Mouse (Mus musculus) bone marrow, adult 2 months (tissue): ENCODE measurements around the gene Fam173b. TPM values are rescaled to one million over a fixed set of nuclear protein-coding genes. Genes with fewer than 3 reads are reported as not detected.

Source experiments
- H3K27ac ChIP-seq: fragments of 200-500 bp; 2 replicates; pipeline ENCODE4 v1.5.1; 2012; ENCODE audit warnings: low read depth, mild to moderate bottlenecking, control low read depth, inconsistent platforms, low read length; ENCODE audit not compliant: control insufficient read depth, poor library complexity, insufficient read depth
- H3K4me1 ChIP-seq: fragments of 200-500 bp; 2 replicates; pipeline ENCODE4 v1.6.1; 2011; ENCODE audit warnings: low read length; ENCODE audit not compliant: control insufficient read depth, insufficient read depth
- H3K4me3 ChIP-seq: fragments of 200-500 bp; replicated peaks from 2 replicates; pipeline ENCODE3; 2011; ENCODE audit warnings: mild to moderate bottlenecking, low read depth, low read length, control low read depth; ENCODE audit not compliant: control insufficient read depth
- CTCF ChIP-seq: fragments of 200-500 bp; IDR thresholded peaks from 2 replicates; pipeline ENCODE4 v1.5.1; 2011; ENCODE audit warnings: low read length, control low read depth; ENCODE audit not compliant: control insufficient read depth, insufficient read depth
- POLR2A ChIP-seq: fragments of 200-500 bp; IDR thresholded peaks from 2 replicates; pipeline ENCODE4 v1.6.1; 2011; ENCODE audit warnings: low read depth, mild to moderate bottlenecking, control low read depth, low read length, borderline replicate concordance; ENCODE audit not compliant: control insufficient read depth
- WGBS: fragments of 180-500 bp; shearing (Covaris S2); methylation state at CpG from one replicate; pipeline ENCODE4 v1.1.7; 2018; 5-methylcytosine and 5-hydroxymethylcytosine counted together
- polyA plus RNA-seq: library from polyadenylated mRNA; stranded (reverse); fragments of >200 nt; gene quantifications from 2 replicates; pipeline ENCODE4 v1.2.4, GENCODE M21; 2011; ENCODE audit warnings: low replicate concordance; ENCODE audit not compliant: missing spikeins, insufficient read depth, insufficient read length

The Fam173b gene
- polyA plus RNA-seq, 1 experiment = 17.7 TPM

- TF ChIP-seq CTCF = no peak
- TF ChIP-seq POLR2A = no peak
- WGBS = 63% methylated on average over 1 of the region's 1 CpGs
- Histone ChIP-seq H3K4me3 (no peak overlapping the region), H3K4me1 (no peaks in the 10 kb centered on the region; the same call in 1 of the 2 replicates), H3K27ac (no peak overlapping the region)
These were observed 35.9 kb upstream of the Fam173b start for GRCm38 (mm10) chr15:31565786-31566185.

- no peak for TF ChIP-seq POLR2A
- TF ChIP-seq CTCF = no peak
- H3K27ac ChIP-seq = no peak overlapping the region
- 72% methylated on average over 7 of the region's 7 CpGs for WGBS
- no peak overlapping the region for H3K4me3 ChIP-seq
- no peaks in the 10 kb centered on the region; the same call in 1 of the 2 replicates for H3K4me1 ChIP-seq
These were observed 34.2 kb upstream of the Fam173b start for GRCm38 (mm10) chr15:31567431-31567830.

GRCm38 (mm10) chr15:31568581-31568996 lies 33.1 kb upstream of the Fam173b start:
- TF ChIP-seq POLR2A (no peak), CTCF (no peak)
- H3K27ac ChIP-seq = no peak overlapping the region
- no peak overlapping the region for H3K4me3 ChIP-seq
- WGBS = 73% methylated on average over 12 of the region's 12 CpGs
- no peaks in the 10 kb centered on the region; the same call in 1 of the 2 replicates for H3K4me1 ChIP-seq

GRCm38 (mm10) chr15:31569325-31570022 lies 32.2 kb upstream of the Fam173b start:
- no peak overlapping the region for H3K27ac ChIP-seq
- WGBS = 60% methylated on average over 9 of the region's 9 CpGs
- TF ChIP-seq POLR2A = no peak
- no peak for TF ChIP-seq CTCF
- H3K4me3 ChIP-seq = no peak overlapping the region
- H3K4me1 ChIP-seq = no peaks in the 10 kb centered on the region; the same call in 1 of the 2 replicates

- Histone ChIP-seq H3K4me3 (no peak overlapping the region), H3K4me1 (no peaks in the 10 kb centered on the region; the same call in 1 of the 2 replicates), H3K27ac (no peak overlapping the region)
- 46% methylated on average over 8 of the region's 8 CpGs for WGBS
- TF ChIP-seq POLR2A = no peak
- TF ChIP-seq CTCF = no peak
These were observed 30.7 kb upstream of the Fam173b start for GRCm38 (mm10) chr15:31570959-31571358.

- Histone ChIP-seq H3K4me3 (no peak overlapping the region), H3K27ac (peak overlapping the region; percentile 2; the same call in 1 of the 2 replicates), H3K4me1 (no peaks in the 10 kb centered on the region; the same call in 1 of the 2 replicates)
- no peak for TF ChIP-seq POLR2A
- TF ChIP-seq CTCF = no peak
- WGBS = 81% methylated on average over 16 of the region's 16 CpGs
These were observed 29.5 kb upstream of the Fam173b start for GRCm38 (mm10) chr15:31571906-31572722.

GRCm38 (mm10) chr15:31573287-31573686 lies 28.4 kb upstream of the Fam173b start:
- Histone ChIP-seq H3K4me1 (no peaks in the 10 kb centered on the region; the same call in 1 of the 2 replicates), H3K27ac (no peak overlapping the region), H3K4me3 (no peak overlapping the region)
- WGBS = 70% methylated on average over 4 of the region's 4 CpGs
- TF ChIP-seq CTCF (no peak), POLR2A (no peak)

- no peaks in the 10 kb centered on the region; the same call in 1 of the 2 replicates for H3K4me1 ChIP-seq
- H3K4me3 ChIP-seq = no peak overlapping the region
- TF ChIP-seq CTCF (no peak), POLR2A (no peak)
- no peak overlapping the region for H3K27ac ChIP-seq
These were observed 28.0 kb upstream of the Fam173b start for GRCm38 (mm10) chr15:31573692-31574091.
